Mouse (Mus musculus): ENCODE measurements around the gene Ccdc69. TPM values are rescaled to one million over a fixed set of nuclear protein-coding genes. Genes with fewer than 3 reads are reported as not detected.
A peak's percentile ranks its signal among the peaks of the same experiment; 100 is the strongest.

The Ccdc69 gene
- polyA plus RNA-seq, 1 experiment from 2014 or later = 1.7 TPM

- Histone ChIP-seq H3K27me3 (no peaks in the 10 kb centered on the region), H3K27ac (no peak overlapping the region), H3K4me3 (no peak overlapping the region), H3K4me2 (no peak overlapping the region), H3K9me3 (no peaks in the 10 kb centered on the region), H3K4me1 (peaks cover 7% of the 10 kb centered on the region), H3K9ac (no peak overlapping the region), H3K36me3 (no peaks in the 10 kb centered on the region)
- ATAC-seq (ENCODE audit: insufficient number of reproducible peaks, low FRiP score, low TSS enrichment, low read depth) = no peak
- WGBS = 83% methylated on average over 5 of the region's 5 CpGs
Measured at GRCm38 (mm10) chr11:55071344-55071743, 6.6 kb downstream of the Ccdc69 start.

DNA sequence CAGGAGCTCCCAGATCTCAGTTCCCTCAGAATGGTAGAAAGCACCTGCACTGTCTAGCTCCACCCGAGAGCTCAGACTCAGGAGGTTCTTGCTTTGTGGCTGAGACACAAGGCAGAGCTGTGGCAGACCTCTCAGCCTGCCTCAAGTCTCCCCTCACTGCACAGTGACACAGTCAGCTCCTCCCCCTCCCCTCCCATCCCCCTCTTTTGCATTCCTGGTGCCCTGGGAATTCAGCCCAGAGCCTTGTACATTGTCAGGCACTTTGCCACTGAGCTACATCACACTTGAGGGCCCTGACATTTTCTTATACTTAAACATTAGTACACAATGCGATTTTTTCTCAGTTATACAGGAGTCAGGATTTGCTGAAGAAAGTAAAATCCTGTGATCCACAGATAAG lies 8.9 kb downstream of the Ccdc69 start:
- Histone ChIP-seq H3K36me3 (no peaks in the 10 kb centered on the region), H3K4me1 (no peaks in the 10 kb centered on the region), H3K4me3 (no peak overlapping the region), H3K27me3 (no peaks in the 10 kb centered on the region), H3K4me2 (no peak overlapping the region), H3K9me3 (no peaks in the 10 kb centered on the region), H3K27ac (no peak overlapping the region), H3K9ac (no peak overlapping the region)
- no peak for ATAC-seq (ENCODE audit: insufficient number of reproducible peaks, low FRiP score, low TSS enrichment, low read depth)
- 61% methylated on average over 2 of the region's 2 CpGs for WGBS

DNA sequence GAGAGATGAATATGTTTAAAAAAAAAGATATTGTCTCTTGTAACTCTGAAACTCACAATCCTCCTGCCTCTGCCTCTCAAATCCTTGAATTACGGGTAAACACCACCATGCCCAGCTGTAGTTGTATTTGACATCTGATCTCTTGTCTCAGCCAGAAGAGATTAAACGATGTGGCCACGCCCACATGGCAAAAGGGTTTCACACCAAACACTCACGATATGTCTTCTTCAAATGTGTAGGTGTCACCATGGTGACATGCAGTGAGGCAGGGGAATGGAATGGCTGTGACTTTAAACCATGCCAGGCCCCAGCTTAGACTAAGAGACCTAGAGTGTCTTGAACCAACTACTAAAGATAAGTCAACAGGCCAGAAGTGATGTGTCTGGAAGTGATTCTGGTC lies 11.0 kb downstream of the Ccdc69 start:
- H3K4me3 ChIP-seq = no peak overlapping the region
- no peak overlapping the region for H3K27ac ChIP-seq
- H3K27me3 ChIP-seq = no peaks in the 10 kb centered on the region
- no peak overlapping the region for H3K9ac ChIP-seq
- no peaks in the 10 kb centered on the region for H3K36me3 ChIP-seq
- ATAC-seq (ENCODE audit: insufficient number of reproducible peaks, low FRiP score, low TSS enrichment, low read depth) = no peak
- no peaks in the 10 kb centered on the region for H3K4me1 ChIP-seq
- H3K9me3 ChIP-seq = no peaks in the 10 kb centered on the region
- WGBS = 60% methylated on average over 4 of the region's 4 CpGs
- no peak overlapping the region for H3K4me2 ChIP-seq

GRCm38 (mm10) chr11:55062856-55063255 lies 15.1 kb downstream of the Ccdc69 start:
- Histone ChIP-seq H3K27ac (no peak overlapping the region), H3K9ac (no peak overlapping the region), H3K4me2 (no peak overlapping the region), H3K27me3 (no peaks in the 10 kb centered on the region), H3K4me3 (no peak overlapping the region), H3K9me3 (no peaks in the 10 kb centered on the region), H3K36me3 (no peaks in the 10 kb centered on the region), H3K4me1 (no peaks in the 10 kb centered on the region)
- 49% methylated on average over 5 of the region's 5 CpGs for WGBS
- ATAC-seq (ENCODE audit: insufficient number of reproducible peaks, low FRiP score, low TSS enrichment, low read depth) = no peak

DNA sequence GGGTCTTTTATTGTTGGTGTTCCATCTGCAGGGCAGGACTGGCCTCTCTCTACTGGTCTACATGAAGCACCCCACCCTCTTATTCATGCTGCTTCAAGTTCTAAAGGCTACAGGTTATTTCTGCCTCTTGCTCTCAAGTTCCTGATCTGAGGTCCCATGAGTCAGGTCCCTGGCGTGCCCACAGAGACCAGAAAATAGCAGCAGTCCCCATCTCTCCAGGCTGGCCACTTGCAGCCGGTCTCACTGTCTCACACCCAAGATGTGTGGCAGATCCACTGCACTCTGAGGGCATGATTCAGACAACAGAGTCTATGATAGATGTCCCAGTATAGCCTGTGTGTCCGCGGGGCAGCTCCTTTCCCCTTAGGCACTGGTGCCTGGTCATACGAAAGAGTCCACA lies 17.1 kb downstream of the Ccdc69 start:
- Histone ChIP-seq H3K4me3 (no peak overlapping the region), H3K9ac (no peak overlapping the region), H3K27me3 (no peaks in the 10 kb centered on the region), H3K4me2 (no peak overlapping the region), H3K4me1 (no peaks in the 10 kb centered on the region), H3K27ac (no peak overlapping the region), H3K9me3 (no peaks in the 10 kb centered on the region), H3K36me3 (no peaks in the 10 kb centered on the region)
- ATAC-seq (ENCODE audit: insufficient number of reproducible peaks, low FRiP score, low TSS enrichment, low read depth) = no peak
- 83% methylated on average over 5 of the region's 5 CpGs for WGBS

DNA sequence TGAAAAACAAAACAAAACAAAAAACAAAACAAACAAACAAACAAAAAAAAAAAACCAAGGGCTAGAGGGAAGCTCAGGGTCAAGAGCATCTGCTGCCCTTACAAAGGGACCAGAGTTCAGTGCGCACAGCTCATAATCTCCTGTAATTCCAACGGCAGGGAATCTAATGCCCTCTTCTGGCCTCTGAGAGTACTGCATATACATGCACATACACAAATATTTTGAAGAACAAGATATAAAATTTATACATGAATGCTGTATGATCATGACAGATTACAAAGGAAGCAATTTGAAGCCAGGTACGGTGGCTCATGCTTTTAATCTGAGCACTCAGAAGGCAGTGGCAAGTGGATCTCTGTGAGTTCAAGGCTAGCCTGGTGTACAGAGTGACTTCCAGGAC lies 20.4 kb downstream of the Ccdc69 start:
- Histone ChIP-seq H3K4me3 (no peak overlapping the region), H3K4me2 (no peak overlapping the region), H3K36me3 (no peaks in the 10 kb centered on the region), H3K27me3 (no peaks in the 10 kb centered on the region), H3K9me3 (no peaks in the 10 kb centered on the region), H3K4me1 (no peaks in the 10 kb centered on the region), H3K27ac (no peak overlapping the region), H3K9ac (no peak overlapping the region)
- WGBS = 75% methylated on average over 3 of the region's 3 CpGs
- no peak for ATAC-seq (ENCODE audit: insufficient number of reproducible peaks, low FRiP score, low TSS enrichment, low read depth)

GRCm38 (mm10) chr11:55050837-55051510 lies 27.0 kb downstream of the Ccdc69 start:
- Histone ChIP-seq H3K4me2 (no peak overlapping the region), H3K4me1 (no peaks in the 10 kb centered on the region), H3K4me3 (no peak overlapping the region), H3K9me3 (no peaks in the 10 kb centered on the region), H3K27ac (no peak overlapping the region), H3K9ac (no peak overlapping the region), H3K36me3 (no peaks in the 10 kb centered on the region), H3K27me3 (no peaks in the 10 kb centered on the region)
- no peak for ATAC-seq (ENCODE audit: insufficient number of reproducible peaks, low FRiP score, low TSS enrichment, low read depth)
- WGBS = 74% methylated on average over 7 of the region's 7 CpGs

DNA sequence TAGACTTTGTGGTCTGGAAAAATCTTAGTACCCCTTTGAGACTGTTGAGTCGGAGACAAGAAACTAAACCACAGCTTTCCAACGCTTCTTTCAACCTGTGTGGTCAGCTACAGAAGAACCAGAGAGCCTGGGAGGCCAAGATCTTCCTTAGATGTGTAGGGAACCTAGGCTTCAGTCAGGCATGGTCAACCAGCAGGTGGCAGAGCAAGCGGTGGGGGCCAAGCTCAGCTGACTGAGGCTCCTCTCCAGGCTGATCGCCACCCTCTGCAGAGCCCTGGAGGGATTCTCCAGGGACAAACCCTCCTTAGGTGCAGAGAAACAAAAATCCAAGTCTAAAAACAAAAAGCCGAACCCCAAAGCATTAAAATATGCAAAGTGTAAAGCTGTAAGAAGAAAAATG lies 31.3 kb downstream of the Ccdc69 start:
- Histone ChIP-seq H3K4me1 (no peaks in the 10 kb centered on the region), H3K36me3 (no peaks in the 10 kb centered on the region), H3K27ac (no peak overlapping the region), H3K4me3 (no peak overlapping the region), H3K9ac (no peak overlapping the region), H3K27me3 (no peaks in the 10 kb centered on the region), H3K4me2 (no peak overlapping the region), H3K9me3 (no peaks in the 10 kb centered on the region)
- ATAC-seq (ENCODE audit: insufficient number of reproducible peaks, low FRiP score, low TSS enrichment, low read depth) = no peak
- WGBS = 49% methylated on average over 5 of the region's 5 CpGs

- H3K4me2 ChIP-seq = no peak overlapping the region
- no peak overlapping the region for H3K9ac ChIP-seq
- peaks cover 4% of the 10 kb centered on the region; the same call in 1 of the 2 replicates for H3K4me1 ChIP-seq
- no peaks in the 10 kb centered on the region for H3K27me3 ChIP-seq
- H3K36me3 ChIP-seq = no peaks in the 10 kb centered on the region
- ATAC-seq (ENCODE audit: insufficient number of reproducible peaks, low FRiP score, low TSS enrichment, low read depth) = no peak
- H3K27ac ChIP-seq = no peak overlapping the region
- WGBS = 85% methylated on average over 4 of the region's 4 CpGs
- H3K4me3 ChIP-seq = no peak overlapping the region
- no peaks in the 10 kb centered on the region for H3K9me3 ChIP-seq
Measured at GRCm38 (mm10) chr11:55041348-55041747, 36.6 kb downstream of the Ccdc69 start.

DNA sequence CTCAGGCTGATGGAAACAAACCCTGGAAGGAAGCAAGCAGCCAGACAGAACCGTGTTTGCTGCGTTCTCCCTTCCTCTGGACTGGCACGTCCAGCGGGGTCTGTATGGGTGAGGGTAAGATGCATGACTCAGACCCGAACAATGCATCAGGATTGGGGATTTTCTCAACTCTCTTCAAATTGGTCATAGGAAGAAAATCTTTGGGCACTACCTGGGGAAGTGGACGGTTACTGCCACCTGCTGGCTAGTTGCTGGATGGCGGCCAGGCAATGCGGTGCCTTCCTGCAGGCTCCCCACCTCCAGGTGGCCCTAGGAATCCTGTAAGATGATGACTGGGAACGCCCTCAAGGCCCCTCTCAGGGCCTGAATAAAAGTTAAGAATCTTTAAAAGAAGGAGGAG lies 38.3 kb downstream of the Ccdc69 start:
- 0 out of 2 replicates have a peak, but pooled peaks have one; percentile 22 for ATAC-seq (ENCODE audit: insufficient number of reproducible peaks, low FRiP score, low TSS enrichment, low read depth)
- 2% methylated on average over 9 of the region's 9 CpGs for WGBS

DNA sequence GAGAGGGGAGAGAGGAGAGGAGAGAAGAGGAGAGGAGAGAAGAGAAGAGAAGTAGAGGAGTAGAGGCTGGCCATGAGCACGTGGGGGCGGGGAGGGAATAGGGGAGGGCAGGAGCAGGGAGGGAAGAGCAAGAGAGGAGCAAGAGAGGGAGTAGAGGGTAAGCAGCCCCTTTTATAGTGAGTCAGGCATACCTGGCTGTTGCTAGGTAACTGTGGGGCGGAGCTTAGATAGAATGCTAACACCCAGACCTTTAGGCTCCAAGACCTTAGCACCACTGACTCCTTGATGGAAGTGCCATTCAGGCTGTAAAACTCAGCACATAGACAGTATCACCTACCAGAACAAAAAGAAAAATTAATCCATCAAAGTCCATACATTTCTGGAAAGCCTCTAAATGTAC lies 41.3 kb downstream of the Ccdc69 start:
- Histone ChIP-seq H3K27ac (no peak overlapping the region), H3K27me3 (no peaks in the 10 kb centered on the region), H3K4me3 (no peak overlapping the region), H3K9ac (no peak overlapping the region), H3K9me3 (no peaks in the 10 kb centered on the region), H3K4me1 (peaks cover 23% of the 10 kb centered on the region), H3K36me3 (no peaks in the 10 kb centered on the region), H3K4me2 (no peak overlapping the region)
- WGBS = 46% methylated on average over 3 of the region's 3 CpGs
- no peak for ATAC-seq (ENCODE audit: insufficient number of reproducible peaks, low FRiP score, low TSS enrichment, low read depth)

More for the DNA sequence above, 38.3 kb downstream of the Ccdc69 start:
- H3K36me3 ChIP-seq = no peaks in the 10 kb centered on the region
- no peak overlapping the region for H3K27ac ChIP-seq
- H3K4me3 ChIP-seq = no peak overlapping the region
- no peak overlapping the region for H3K4me2 ChIP-seq
- no peak overlapping the region for H3K9ac ChIP-seq
- no peaks in the 10 kb centered on the region for H3K27me3 ChIP-seq
- peaks cover 4% of the 10 kb centered on the region; the same call in 1 of the 2 replicates for H3K4me1 ChIP-seq
- no peaks in the 10 kb centered on the region for H3K9me3 ChIP-seq

DNA sequence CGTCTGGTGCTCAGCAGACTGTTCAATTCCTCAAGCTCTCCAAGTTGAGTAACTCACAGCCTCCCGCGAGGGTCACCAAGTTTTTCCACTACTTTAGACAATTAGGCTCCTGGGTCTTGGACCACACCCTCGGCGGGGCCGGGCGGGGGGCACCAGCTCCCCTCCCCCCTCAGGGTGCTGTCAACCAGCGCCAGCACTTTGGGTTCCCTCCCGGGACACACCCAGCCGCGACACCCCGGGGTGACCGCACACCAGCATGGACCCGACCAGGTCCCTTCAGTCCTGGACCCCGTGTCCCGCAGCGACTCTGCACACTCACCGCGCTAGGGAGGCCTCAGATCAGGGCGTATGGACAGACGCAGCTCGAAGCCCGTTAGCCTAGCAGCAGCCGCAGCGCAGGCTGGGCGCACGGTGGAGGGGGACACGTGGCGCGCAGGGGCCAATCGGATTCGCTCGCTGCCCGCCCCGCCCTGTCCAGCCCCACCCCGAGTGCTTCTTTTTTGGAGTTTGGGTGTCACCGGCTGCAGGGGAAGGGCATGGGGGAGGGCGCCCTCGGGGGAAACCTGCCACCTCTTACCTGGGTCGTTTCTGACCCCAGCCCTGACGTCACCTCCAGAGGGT lies 44.8 kb downstream of the Ccdc69 start, which contains the start of gene Anxa6:
Gene Anxa6, minus strand, starts transcription at position 406 of the 621 bp plus-strand sequence.
- peak within 1 kb of the TSS; percentile 74 for H3K4me2 ChIP-seq
- H3K27ac ChIP-seq = peak within 1 kb of the TSS; percentile 87
- under 1% methylated on average over 41 of the region's 41 CpGs for WGBS
- H3K36me3 ChIP-seq = no peaks in the 10 kb centered on the region
- H3K9ac ChIP-seq = peak within 1 kb of the TSS; percentile 75
- H3K9me3 ChIP-seq = no peaks in the 10 kb centered on the region
- H3K4me1 ChIP-seq = peaks cover 43% of the 10 kb centered on the region
- peak; percentile 93 for ATAC-seq (ENCODE audit: insufficient number of reproducible peaks, low FRiP score, low TSS enrichment, low read depth)
- H3K27me3 ChIP-seq = no peaks in the 10 kb centered on the region
- H3K4me3 ChIP-seq = peak within 1 kb of the TSS; percentile 69
